Mouse (Mus musculus) spleen, adult 2 months (tissue): ENCODE results near the gene Slf2. TPM values are rescaled to one million over a fixed set of nuclear protein-coding genes. Genes with fewer than 3 reads are reported as not detected.

Source experiments
- DNase-seq, 2 experiments: peaks; one replicate each; pipeline versions ENCODE4 v3.0.0 to v3.0.0-alpha.2; 2012 to 2021; ENCODE audit warnings: low spot score in 2 of 2, low read depth in 1 of 2
- H3K27ac ChIP-seq: fragments of 200-500 bp; 2 replicates; pipeline ENCODE4 v1.5.1; 2012; ENCODE audit warnings: low read length, inconsistent platforms; ENCODE audit not compliant: insufficient read depth
- H3K27me3 ChIP-seq: fragments of 200-500 bp; 2 replicates; pipeline ENCODE4 v1.6.1; 2012; ENCODE audit warnings: mild to moderate bottlenecking, moderate library complexity, low read length, inconsistent platforms; ENCODE audit not compliant: control insufficient read depth, insufficient read depth
- H3K36me3 ChIP-seq: fragments of 200-500 bp; 2 replicates; pipeline ENCODE4 v1.6.1; 2012; ENCODE audit warnings: mild to moderate bottlenecking, low read length, inconsistent platforms; ENCODE audit not compliant: control insufficient read depth, insufficient read depth
- H3K4me1 ChIP-seq: fragments of 200-500 bp; 2 replicates; pipeline ENCODE4 v1.6.1; 2011; ENCODE audit warnings: inconsistent platforms; ENCODE audit not compliant: control insufficient read depth, insufficient read depth, insufficient read length
- H3K4me3 ChIP-seq: fragments of 200-500 bp; 2 replicates; pipeline ENCODE4 v1.5.1; 2011; ENCODE audit warnings: mild to moderate bottlenecking, inconsistent platforms; ENCODE audit not compliant: insufficient read depth, insufficient read length; ENCODE audit errors: extremely low read depth
- CTCF ChIP-seq: fragments of 200-500 bp; IDR thresholded peaks from 2 replicates; pipeline ENCODE4 v1.5.1; 2011; ENCODE audit warnings: mild to moderate bottlenecking, inconsistent platforms; ENCODE audit not compliant: insufficient read depth, insufficient read length, insufficient replicate concordance; ENCODE audit errors: extremely low read depth
- POLR2A ChIP-seq: fragments of 200-500 bp; IDR thresholded peaks from 2 replicates; pipeline ENCODE4 v1.6.1; 2011; ENCODE audit warnings: low read depth, low read length, inconsistent platforms
- WGBS: fragments of 180-500 bp; shearing (Covaris S2); methylation state at CpG from one replicate; pipeline ENCODE4 v1.1.7; 2018; 5-methylcytosine and 5-hydroxymethylcytosine counted together
- polyA plus RNA-seq: library from polyadenylated mRNA; depleted of rRNA; stranded (reverse); fragments of >200 nt; gene quantifications from 2 replicates; pipeline ENCODE4 v1.2.3, GENCODE M21; 2012

Gene Slf2
- polyA plus RNA-seq, 1 experiment, result 26.8 TPM

DNA sequence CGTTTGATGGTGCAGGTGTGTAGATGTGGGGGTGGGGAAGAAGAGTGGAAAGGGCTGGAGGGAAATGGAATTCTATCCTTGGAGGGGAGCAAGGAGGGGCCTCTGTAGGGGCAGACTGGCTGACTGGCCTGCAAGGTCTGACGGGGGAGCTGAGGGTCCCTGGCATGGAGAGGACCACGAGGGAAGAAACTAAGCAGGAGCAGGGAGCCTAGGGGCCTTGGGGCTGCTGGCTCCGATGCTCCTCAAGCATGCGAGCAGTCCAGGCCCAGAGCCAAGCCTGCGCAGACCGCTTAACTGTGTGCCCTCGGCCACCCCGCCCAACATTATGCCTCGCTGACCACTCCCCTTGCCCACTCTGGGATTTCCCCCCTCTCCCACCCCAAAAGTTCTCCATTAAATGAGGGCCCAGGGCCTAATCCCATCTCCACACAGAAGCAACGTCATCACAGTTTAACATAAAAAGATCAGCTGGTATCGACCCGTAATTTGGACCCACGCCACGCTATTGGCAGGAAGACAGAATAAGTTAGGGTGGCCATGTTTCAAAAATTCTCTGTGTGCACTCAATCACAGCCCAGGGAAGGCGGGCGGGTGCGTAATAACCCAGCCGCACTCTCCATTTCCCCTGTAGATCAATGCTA lies 37.6 kb upstream of the Slf2 start:
- no peak for DNase-seq
- H3K4me3 ChIP-seq, result no peak overlapping the region
- WGBS, result 68% methylated on average over 19 of the region's 19 CpGs
- no peaks in the 10 kb centered on the region for H3K27me3 ChIP-seq
- TF ChIP-seq CTCF (no peak), POLR2A (no peak)
- no peak overlapping the region for H3K27ac ChIP-seq
- no peaks in the 10 kb centered on the region for H3K36me3 ChIP-seq
- H3K4me1 ChIP-seq, result no peaks in the 10 kb centered on the region

DNA sequence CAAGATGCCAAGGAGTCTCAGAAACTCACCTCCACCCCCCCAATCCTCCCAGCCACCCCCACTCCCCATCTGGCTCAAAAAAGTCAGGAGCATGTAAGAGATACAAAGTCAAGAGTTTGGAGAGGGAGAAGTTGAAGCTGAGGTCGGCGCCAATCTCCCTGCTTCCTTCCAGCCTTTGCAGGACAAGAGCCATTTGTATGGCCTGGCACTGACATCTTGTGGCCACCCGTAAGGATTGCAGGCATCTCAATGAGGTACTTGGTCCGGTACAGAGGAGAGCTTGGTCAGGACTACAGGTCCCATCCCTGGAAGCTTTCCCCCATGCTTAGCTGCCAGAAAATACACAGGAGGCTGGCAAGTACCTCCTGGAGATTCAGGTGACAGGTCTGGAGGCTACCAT lies 35.7 kb upstream of the Slf2 start:
- Histone ChIP-seq H3K4me3 (no peak overlapping the region), H3K27me3 (no peaks in the 10 kb centered on the region), H3K4me1 (no peaks in the 10 kb centered on the region; the same call in 1 of the 2 replicates), H3K36me3 (no peaks in the 10 kb centered on the region), H3K27ac (no peak overlapping the region)
- TF ChIP-seq CTCF (peak; percentile 69; the same call in 1 of the 2 replicates), POLR2A (no peak)
- WGBS, result 2% methylated on average over 4 of the region's 4 CpGs
- DNase-seq, result peak; percentile 17 to 41

DNA sequence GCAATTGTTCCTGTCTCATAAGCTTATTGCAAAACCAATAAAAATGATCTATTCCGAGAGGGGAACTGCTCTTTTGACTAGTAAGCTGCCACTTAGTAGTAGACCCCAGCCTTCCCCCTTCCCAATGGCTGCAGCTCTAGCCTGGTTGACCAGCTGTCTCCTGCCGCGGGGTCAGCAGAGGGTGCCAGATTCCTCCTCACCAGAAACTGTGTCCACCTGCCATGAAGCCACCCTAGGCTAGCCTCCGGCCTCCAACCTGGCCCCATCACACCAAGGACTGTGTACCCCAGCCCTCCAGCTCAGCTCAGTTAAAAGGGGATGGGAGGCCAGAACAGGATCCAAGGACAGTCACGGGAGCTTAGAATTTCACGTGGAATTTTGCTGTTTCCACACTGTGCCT lies 34.5 kb upstream of the Slf2 start:
- H3K4me3 ChIP-seq, result no peak overlapping the region
- TF ChIP-seq CTCF (no peak), POLR2A (no peak)
- no peak for DNase-seq
- H3K27me3 ChIP-seq, result no peaks in the 10 kb centered on the region
- H3K36me3 ChIP-seq, result no peaks in the 10 kb centered on the region
- 63% methylated on average over 6 of the region's 6 CpGs for WGBS
- no peaks in the 10 kb centered on the region; the same call in 1 of the 2 replicates for H3K4me1 ChIP-seq
- no peak overlapping the region for H3K27ac ChIP-seq

DNA sequence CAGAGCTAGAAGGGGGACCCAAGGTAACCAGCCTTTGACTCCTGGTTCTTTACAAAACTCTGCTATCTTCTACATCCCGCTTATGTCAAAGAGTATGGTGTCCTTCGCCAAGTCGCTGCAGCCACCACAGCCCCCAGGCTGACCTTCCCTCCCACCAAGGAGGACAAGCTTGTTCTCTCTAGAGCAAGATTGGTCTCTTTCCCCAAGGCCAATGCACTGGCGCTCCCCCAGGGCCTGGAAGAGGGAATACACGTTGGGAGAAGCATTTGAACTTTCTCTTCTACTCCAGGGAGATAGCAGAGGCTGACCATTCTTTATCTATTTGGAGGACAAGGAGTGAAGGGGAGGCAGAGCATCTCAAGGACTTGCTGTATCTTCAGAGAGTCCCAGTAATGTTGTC lies 33.4 kb upstream of the Slf2 start:
- TF ChIP-seq CTCF (no peak), POLR2A (no peak)
- 77% methylated on average over 5 of the region's 5 CpGs for WGBS
- DNase-seq, result no peak
- H3K4me1 ChIP-seq, result no peaks in the 10 kb centered on the region; the same call in 1 of the 2 replicates
- no peak overlapping the region for H3K4me3 ChIP-seq
- no peak overlapping the region for H3K27ac ChIP-seq
- no peaks in the 10 kb centered on the region for H3K27me3 ChIP-seq
- H3K36me3 ChIP-seq, result no peaks in the 10 kb centered on the region

DNA sequence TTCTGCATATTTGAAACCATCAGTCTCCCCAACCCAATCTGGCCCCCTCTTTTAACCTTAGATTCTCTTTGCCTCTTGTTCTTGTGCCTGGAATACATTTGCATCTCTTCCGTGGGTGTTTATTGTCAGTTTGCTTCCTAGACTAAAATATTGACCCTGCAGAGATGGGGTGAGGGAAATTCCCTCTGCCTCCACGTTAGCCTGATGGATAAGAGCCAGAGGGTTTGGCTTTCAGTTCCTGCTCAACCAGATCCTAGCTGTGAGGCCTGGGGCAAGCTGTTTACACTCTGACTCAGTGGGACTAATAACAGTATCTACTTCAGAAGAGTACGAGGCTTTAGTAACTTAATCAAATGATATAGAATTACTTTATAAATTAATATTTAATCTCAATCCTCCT lies 32.3 kb upstream of the Slf2 start:
- no peaks in the 10 kb centered on the region; the same call in 1 of the 2 replicates for H3K4me1 ChIP-seq
- whole genome bisulfite sequencing, result 55% methylated on average over 3 of the region's 3 CpGs
- no peak for TF ChIP-seq POLR2A
- no peak for TF ChIP-seq CTCF
- DNase-seq, result no peak
- no peaks in the 10 kb centered on the region for H3K36me3 ChIP-seq
- no peaks in the 10 kb centered on the region for H3K27me3 ChIP-seq
- no peak overlapping the region for H3K4me3 ChIP-seq
- H3K27ac ChIP-seq, result no peak overlapping the region

DNA sequence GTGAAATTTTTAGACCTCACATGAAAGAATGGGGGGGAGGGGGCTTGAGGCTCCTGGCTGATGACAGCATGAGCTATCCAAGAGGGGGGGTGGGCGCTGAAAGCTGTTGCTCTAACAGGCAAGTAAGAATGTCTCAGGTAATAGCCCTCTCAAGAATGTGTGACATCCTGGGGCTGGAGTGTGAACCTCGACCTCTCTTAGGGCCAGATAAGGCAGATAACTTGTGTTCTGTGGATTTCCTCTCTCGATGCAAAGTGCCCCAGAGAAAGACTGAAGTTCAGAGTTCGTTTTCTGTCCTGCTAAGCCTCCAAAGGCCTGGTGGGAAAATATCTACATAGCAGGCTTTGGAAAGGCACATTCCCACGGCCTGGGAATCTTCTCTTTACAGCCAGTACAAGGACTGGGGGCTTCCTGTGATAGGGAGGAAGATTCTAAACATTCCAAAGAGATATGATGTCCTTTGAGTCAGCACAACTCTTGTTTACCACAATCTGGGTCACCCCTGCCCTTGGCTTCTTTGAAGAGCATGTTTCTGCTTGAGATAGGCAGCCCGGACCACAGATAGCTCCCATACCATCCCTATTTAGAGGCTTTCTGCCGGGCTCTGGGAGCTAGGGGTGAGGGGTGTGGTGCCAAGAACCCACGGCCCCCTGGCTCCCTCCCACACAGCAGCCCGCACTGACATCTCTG lies 31.7 kb upstream of the Slf2 start:
- Histone ChIP-seq H3K36me3 (no peaks in the 10 kb centered on the region), H3K4me3 (no peak overlapping the region), H3K27ac (no peak overlapping the region), H3K4me1 (no peaks in the 10 kb centered on the region; the same call in 1 of the 2 replicates), H3K27me3 (no peaks in the 10 kb centered on the region)
- TF ChIP-seq POLR2A (no peak), CTCF (no peak)
- WGBS, result 52% methylated on average over 9 of the region's 9 CpGs
- DNase-seq, result no peak
